ENCODE assay signal across 19 mouse cellular contexts in genomic region chr1:64442179-64442874, GRCm38 (mm10).
A peak's percentile ranks its signal among the peaks of the same experiment; 100 is the strongest.
DNase-seq lines count a peak whose midpoint lies in the region; ATAC-seq lines count a peak whose summit lies in the region.
"Had no signal": no experiment of that assay in that cellular context is flagged by ENCODE, and none has a peak within 500 bp of the region (broad histone marks: within the 10 kb centered on the region; RNA-seq: fewer than 3 reads in every experiment).

No protein-coding gene starts in this region.

- 72% methylated on average over 9 of the region's 9 CpGs for WGBS in hindbrain, embryonic 10.5 days
- 63% methylated on average over 9 of the region's 9 CpGs for WGBS in hindbrain, embryonic 12.5 days
- WGBS in neural tube, embryonic 11.5 days, result 58% methylated on average over 9 of the region's 9 CpGs
- WGBS in hindbrain, embryonic 16.5 days, result 52% methylated on average over 9 of the region's 9 CpGs

- ATAC-seq in hindbrain, embryonic 12.5 days (ENCODE audit: low FRiP score), result no peak; the same call in 1 of the 2 replicates
- ATAC-seq in neural tube, embryonic 11.5 days (ENCODE audit: insufficient read depth, low FRiP score, low TSS enrichment), result no peak; the same call in 1 of the 2 replicates
- peak; percentile 64; the same call in 1 of the 2 replicates for ATAC-seq in hindbrain, embryonic 16.5 days
- ATAC-seq: forebrain, embryonic 14.5 days; intestine, embryonic 16.5 days had no signal

- peak; percentile 10 for DNase-seq in hindbrain, embryonic 10.5 days (ENCODE audit: low spot score)
- peak; percentile 29 for DNase-seq in neural tube, embryonic 11.5 days (ENCODE audit: low spot score)
- no peak for DNase-seq in neural tube, embryonic 10.5 days (ENCODE audit: extremely low spot score, low spot score)
- DNase-seq in retina, postnatal 1 day, result peak; percentile 47
- no peak for DNase-seq in ovary, postnatal 36 days (ENCODE audit: low spot score)
- DNase-seq: adrenal gland, adult 8-10 months; cerebellum, adult 11 months; gastrocnemius, postnatal 25 days; heart, postnatal 4 days; kidney, postnatal 4 days; layer of hippocampus, adult 9-11 months; liver, embryonic 13.5 days; thymus, postnatal 36 days had no signal

- no peak overlapping the region for H3K4me2 ChIP-seq in hindbrain, embryonic 12.5 days (replicated peaks)
- H3K4me2 ChIP-seq in neural tube, embryonic 11.5 days (ENCODE audit: low read depth), result no peak overlapping the region
- H3K4me2 ChIP-seq in hindbrain, embryonic 16.5 days (ENCODE audit: low read length), result no peak overlapping the region
- H3K4me2 ChIP-seq: heart, embryonic 15.5 days; liver, embryonic 13.5 days had no signal

- H3K4me3 ChIP-seq in hindbrain, embryonic 10.5 days, result no peak overlapping the region
- no peak overlapping the region for H3K4me3 ChIP-seq in hindbrain, embryonic 12.5 days
- no peak overlapping the region for H3K4me3 ChIP-seq in neural tube, embryonic 11.5 days (ENCODE audit: low read depth, low read length)
- no peak overlapping the region for H3K4me3 ChIP-seq in hindbrain, embryonic 16.5 days (ENCODE audit: low read length)
- H3K4me3 ChIP-seq: heart, embryonic 15.5 days; left cerebral cortex, adult 2 months; liver, embryonic 13.5 days had no signal

- peaks cover 33% of the 10 kb centered on the region for H3K4me1 ChIP-seq in hindbrain, embryonic 10.5 days (replicated peaks)
- H3K4me1 ChIP-seq in hindbrain, embryonic 12.5 days, result peaks cover 19% of the 10 kb centered on the region
- peaks cover 4% of the 10 kb centered on the region; the same call in 1 of the 2 replicates for H3K4me1 ChIP-seq in neural tube, embryonic 11.5 days (ENCODE audit: control insufficient read depth, insufficient read depth, low read length)
- peaks cover 12% of the 10 kb centered on the region for H3K4me1 ChIP-seq in hindbrain, embryonic 16.5 days (ENCODE audit: control insufficient read depth, insufficient read depth, low read depth, low read length)
- H3K4me1 ChIP-seq: liver, embryonic 13.5 days had no signal

- H3K36me3 ChIP-seq in hindbrain, embryonic 10.5 days, result no peaks in the 10 kb centered on the region
- no peaks in the 10 kb centered on the region for H3K36me3 ChIP-seq in hindbrain, embryonic 12.5 days
- no peaks in the 10 kb centered on the region for H3K36me3 ChIP-seq in neural tube, embryonic 11.5 days (ENCODE audit: control insufficient read depth, insufficient read depth, low read length)
- H3K36me3 ChIP-seq in hindbrain, embryonic 16.5 days (ENCODE audit: control insufficient read depth, insufficient read depth, low read length), result no peaks in the 10 kb centered on the region
- H3K36me3 ChIP-seq: heart, embryonic 15.5 days; liver, embryonic 13.5 days had no signal

- no peaks in the 10 kb centered on the region for H3K9me3 ChIP-seq in hindbrain, embryonic 10.5 days
- no peaks in the 10 kb centered on the region for H3K9me3 ChIP-seq in hindbrain, embryonic 12.5 days (replicated peaks)
- no peaks in the 10 kb centered on the region for H3K9me3 ChIP-seq in neural tube, embryonic 11.5 days (ENCODE audit: control insufficient read depth, low read length)
- no peaks in the 10 kb centered on the region for H3K9me3 ChIP-seq in hindbrain, embryonic 16.5 days (ENCODE audit: control insufficient read depth, low read length)
- H3K9me3 ChIP-seq: heart, embryonic 15.5 days; liver, embryonic 13.5 days had no signal

- H3K27me3 ChIP-seq in hindbrain, embryonic 10.5 days (ENCODE audit: insufficient read depth, poor library complexity, severe bottlenecking), result peaks cover 9% of the 10 kb centered on the region; the same call in 1 of the 2 replicates
- H3K27me3 ChIP-seq in hindbrain, embryonic 12.5 days, result no peaks in the 10 kb centered on the region
- no peaks in the 10 kb centered on the region for H3K27me3 ChIP-seq in neural tube, embryonic 11.5 days (ENCODE audit: control insufficient read depth, insufficient read depth, low read length)
- H3K27me3 ChIP-seq in hindbrain, embryonic 16.5 days (replicated peaks; ENCODE audit: control insufficient read depth, insufficient read depth, low read length), result no peaks in the 10 kb centered on the region
- H3K27me3 ChIP-seq: liver, embryonic 13.5 days had no signal

- H3K9ac ChIP-seq in hindbrain, embryonic 12.5 days, result no peak overlapping the region
- no peak overlapping the region for H3K9ac ChIP-seq in neural tube, embryonic 11.5 days (ENCODE audit: low read length)
- H3K9ac ChIP-seq in hindbrain, embryonic 16.5 days (ENCODE audit: low read depth, low read length), result no peak overlapping the region
- H3K9ac ChIP-seq: heart, embryonic 15.5 days; liver, embryonic 13.5 days had no signal

- H3K27ac ChIP-seq in hindbrain, embryonic 10.5 days, result peak overlapping the region; percentile 47
- no peak overlapping the region for H3K27ac ChIP-seq in hindbrain, embryonic 12.5 days
- peak overlapping the region; percentile 54; the same call in 1 of the 2 replicates for H3K27ac ChIP-seq in neural tube, embryonic 11.5 days (ENCODE audit: low read depth, low read length)
- H3K27ac ChIP-seq in hindbrain, embryonic 16.5 days (ENCODE audit: low read depth, low read length), result no peak overlapping the region
- H3K27ac ChIP-seq: heart, embryonic 15.5 days; left cerebral cortex, adult 2 months; liver, embryonic 13.5 days had no signal

Comparison
In these comparisons a context has a peak if more than half of its experiments do, and no peak if none do; other contexts are left out.
1. DNase-seq: peak in hindbrain, embryonic 10.5 days (single experiment), neural tube, embryonic 11.5 days (single experiment) and retina, postnatal 1 day (single experiment); none in neural tube, embryonic 10.5 days (single experiment) and ovary, postnatal 36 days (single experiment).
2. H3K27ac ChIP-seq: peak in hindbrain, embryonic 10.5 days (single experiment) and neural tube, embryonic 11.5 days (single experiment); none in hindbrain, embryonic 12.5 days (single experiment) and hindbrain, embryonic 16.5 days (single experiment).